10 mouse cellular contexts compared by ENCODE assay signal in the genomic region with DNA sequence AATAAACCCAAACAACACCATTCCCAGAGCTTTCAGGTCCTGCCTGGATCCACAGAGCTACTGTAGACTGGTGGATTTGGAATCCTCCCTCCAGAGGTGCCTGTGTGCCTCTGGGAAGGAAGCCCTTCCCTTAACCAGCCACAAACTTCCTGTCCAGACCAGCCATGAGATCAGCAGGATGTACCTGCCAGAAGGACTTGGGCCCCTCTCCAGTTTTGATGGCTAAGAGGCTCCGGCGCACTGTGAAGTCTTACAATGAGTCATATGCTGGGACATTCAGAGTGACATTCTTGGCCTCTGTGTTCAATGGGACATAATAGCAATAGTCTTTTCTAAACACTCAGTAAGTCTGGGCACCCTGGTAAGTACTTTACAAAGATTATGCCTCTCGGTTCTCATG.
A peak's percentile ranks its signal among the peaks of the same experiment; 100 is the strongest.
DNase-seq lines count a peak whose midpoint lies in the region; ATAC-seq and TF ChIP-seq lines count a peak whose summit lies in the region.
"Had no signal": no experiment of that assay in that cellular context is flagged by ENCODE, and none has a peak within 500 bp of the region (broad histone marks: within the 10 kb centered on the region; RNA-seq: fewer than 3 reads in every experiment).

No protein-coding gene starts in this region.

- peak; percentile 92 for ATAC-seq in lung, postnatal 0 days
- ATAC-seq in midbrain, postnatal 0 days (ENCODE audit: low FRiP score): no peak
- ATAC-seq: midbrain, embryonic 13.5 days had no signal

- peak; percentile 95 for TF ChIP-seq EP300 in lung, postnatal 0 days (IDR thresholded peaks at IDR 0.05)

- no peaks in the 10 kb centered on the region for H3K27me3 ChIP-seq in lung, postnatal 0 days (replicated peaks; ENCODE audit: insufficient read depth, low read length)
- no peaks in the 10 kb centered on the region for H3K27me3 ChIP-seq in midbrain, postnatal 0 days (ENCODE audit: insufficient read depth, low read length)

- H3K4me2 ChIP-seq in lung, postnatal 0 days (replicated peaks; ENCODE audit: low read depth, low read length): no peak overlapping the region
- no peak overlapping the region for H3K4me2 ChIP-seq in midbrain, postnatal 0 days (ENCODE audit: low read depth, low read length, poor library complexity, severe bottlenecking)
- H3K4me2 ChIP-seq: midbrain, embryonic 13.5 days had no signal

- peaks cover 7% of the 10 kb centered on the region; the same call in 1 of the 2 replicates for H3K4me1 ChIP-seq in lung, postnatal 0 days (ENCODE audit: insufficient read depth, low read depth, low read length)
- no peaks in the 10 kb centered on the region for H3K4me1 ChIP-seq in midbrain, postnatal 0 days (ENCODE audit: insufficient read depth, low read length)

- H3K27ac ChIP-seq in lung, postnatal 0 days (ENCODE audit: low read length): no peak overlapping the region
- H3K27ac ChIP-seq in midbrain, postnatal 0 days (ENCODE audit: low read depth, low read length): no peak overlapping the region
- H3K27ac ChIP-seq: midbrain, embryonic 13.5 days had no signal

- TF ChIP-seq CTCF in lung, postnatal 0 days (IDR thresholded peaks at IDR 0.05): no peak
- no peak for TF ChIP-seq CTCF in midbrain, postnatal 0 days (IDR thresholded peaks at IDR 0.05)

- DNase-seq in adrenal gland, postnatal 25 days: peak; percentile 10
- DNase-seq in adrenal gland, postnatal 10 days: no peak
- DNase-seq in fibroblast of lung, adult 2 months (ENCODE audit: low read depth): peak; percentile 72
- DNase-seq in heart, postnatal 10 days: peak; percentile 66 to 68
- DNase-seq in lung, postnatal 0 days (ENCODE audit: low spot score): peak; percentile 82
- no peak for DNase-seq in thymus, postnatal 25 days
- DNase-seq in midbrain, postnatal 0 days (ENCODE audit: low spot score): no peak
- no peak for DNase-seq in T-cell, adult 2 months (ENCODE audit: low spot score)
- DNase-seq: cerebellum, adult 11-12 months had no signal

- no peaks in the 10 kb centered on the region for H3K36me3 ChIP-seq in lung, postnatal 0 days (ENCODE audit: insufficient read depth, low read length)
- no peaks in the 10 kb centered on the region for H3K36me3 ChIP-seq in midbrain, postnatal 0 days (ENCODE audit: insufficient read depth, low read length)
- H3K36me3 ChIP-seq: midbrain, embryonic 13.5 days had no signal

- WGBS in lung, postnatal 0 days: 23% methylated on average over 3 of the region's 3 CpGs
- WGBS in midbrain, postnatal 0 days: 79% methylated on average over 3 of the region's 3 CpGs

- H3K9ac ChIP-seq in lung, postnatal 0 days (replicated peaks; ENCODE audit: low read depth): no peak overlapping the region
- no peak overlapping the region for H3K9ac ChIP-seq in midbrain, postnatal 0 days (replicated peaks; ENCODE audit: low read length, poor library complexity, severe bottlenecking)
- H3K9ac ChIP-seq: midbrain, embryonic 13.5 days had no signal

- intact Hi-C loops in heart, postnatal 10 days (cut with DNase I): no loop called here

- no peaks in the 10 kb centered on the region for H3K9me3 ChIP-seq in lung, postnatal 0 days (ENCODE audit: low read length)
- no peaks in the 10 kb centered on the region for H3K9me3 ChIP-seq in midbrain, postnatal 0 days (ENCODE audit: low read length)
- H3K9me3 ChIP-seq: midbrain, embryonic 13.5 days had no signal

- no peak overlapping the region for H3K4me3 ChIP-seq in lung, postnatal 0 days (ENCODE audit: low read depth, low read length)
- H3K4me3 ChIP-seq in midbrain, postnatal 0 days (ENCODE audit: low read depth, low read length): no peak overlapping the region
- H3K4me3 ChIP-seq: midbrain, embryonic 13.5 days had no signal

Comparison
In these comparisons a context has a peak if more than half of its experiments do, and no peak if none do; other contexts are left out.
1. DNase-seq: peak in adrenal gland, postnatal 25 days (single experiment), fibroblast of lung, adult 2 months (single experiment), heart, postnatal 10 days (2 of 2) and lung, postnatal 0 days (single experiment); none in adrenal gland, postnatal 10 days (single experiment), thymus, postnatal 25 days (single experiment), midbrain, postnatal 0 days (single experiment) and T-cell, adult 2 months (single experiment).